Mouse (Mus musculus) limb, embryonic 13.5 days (tissue): ENCODE measurements around the gene Mlh3. TPM values are rescaled to one million over a fixed set of nuclear protein-coding genes. Genes with fewer than 3 reads are reported as not detected.

ENCODE experiments used
- ATAC-seq: fragments of 200-750 bp; cut with Nextera tagmentation; 2 replicates; pipeline ENCODE4 v1.8.0; 2017; ENCODE audit warnings: low read depth, moderate number of reproducible peaks, moderate TSS enrichment; ENCODE audit not compliant: low FRiP score
- H3K27ac ChIP-seq: fragments of 300-500 bp; sonication (generic); 2 replicates; pipeline ENCODE4 v1.5.1; 2015; ENCODE audit warnings: inconsistent platforms, mild to moderate bottlenecking, moderate library complexity
- H3K27me3 ChIP-seq: fragments of 300-500 bp; sonication (generic); 2 replicates; pipeline ENCODE4 v1.6.1; 2015; ENCODE audit warnings: mild to moderate bottlenecking, inconsistent platforms
- H3K36me3 ChIP-seq: fragments of 300-500 bp; sonication (generic); 2 replicates; pipeline ENCODE4 v1.6.1; 2015; ENCODE audit warnings: inconsistent platforms, mild to moderate bottlenecking, moderate library complexity
- H3K4me1 ChIP-seq: fragments of 300-500 bp; sonication (generic); 2 replicates; pipeline ENCODE4 v1.6.1; 2015; ENCODE audit warnings: inconsistent platforms
- H3K4me2 ChIP-seq: fragments of 300-500 bp; sonication (generic); replicated peaks from 2 replicates; pipeline ENCODE4 v1.6.1; 2015; ENCODE audit warnings: inconsistent platforms, mild to moderate bottlenecking, moderate library complexity
- H3K4me3 ChIP-seq: fragments of 300-500 bp; sonication (generic); 2 replicates; pipeline ENCODE4 v1.5.1; 2015; ENCODE audit warnings: moderate library complexity, mild to moderate bottlenecking, inconsistent platforms
- H3K9ac ChIP-seq: fragments of 300-500 bp; sonication (generic); 2 replicates; pipeline ENCODE4 v1.6.1; 2015; ENCODE audit warnings: mild to moderate bottlenecking, inconsistent platforms
- H3K9me3 ChIP-seq: fragments of 300-500 bp; sonication (generic); 2 replicates; pipeline ENCODE4 v1.6.1; 2016; ENCODE audit warnings: inconsistent platforms
- WGBS: fragments of 180-500 bp; shearing (Covaris S2); methylation state at CpG from one replicate; pipeline ENCODE4 v1.1.7; 2015; 5-methylcytosine and 5-hydroxymethylcytosine counted together
- polyA plus RNA-seq: library from polyadenylated mRNA; unstranded; fragments of >200 nt; fragmentation: Nextera tagmentation; extraction: Ambion mirVana; gene quantifications from 2 replicates; pipeline ENCODE4 v1.2.1, GENCODE M21; 2015

The Mlh3 gene
- polyA plus RNA-seq, 1 experiment from 2014 or later: 10.8 TPM

GRCm38 (mm10) chr12:85197371-85197770 lies 73.0 kb downstream of the Mlh3 start:
- Histone ChIP-seq H3K9ac (no peak overlapping the region), H3K4me1 (peaks cover 74% of the 10 kb centered on the region), H3K9me3 (no peaks in the 10 kb centered on the region), H3K4me2 (no peak overlapping the region), H3K36me3 (no peaks in the 10 kb centered on the region), H3K27me3 (no peaks in the 10 kb centered on the region), H3K27ac (no peak overlapping the region), H3K4me3 (no peak overlapping the region)
- 62% methylated on average over 7 of the region's 7 CpGs for WGBS
- ATAC-seq: no peak

- no peaks in the 10 kb centered on the region for H3K36me3 ChIP-seq
- H3K27me3 ChIP-seq: no peaks in the 10 kb centered on the region
- H3K4me1 ChIP-seq: peaks cover 68% of the 10 kb centered on the region
- no peak overlapping the region for H3K9ac ChIP-seq
- no peak for ATAC-seq
- H3K9me3 ChIP-seq: no peaks in the 10 kb centered on the region
- no peak overlapping the region for H3K27ac ChIP-seq
- WGBS: 76% methylated on average over 10 of the region's 10 CpGs
- no peak overlapping the region for H3K4me2 ChIP-seq
- no peak overlapping the region for H3K4me3 ChIP-seq
These were observed 74.2 kb downstream of the Mlh3 start for GRCm38 (mm10) chr12:85196191-85196590.

GRCm38 (mm10) chr12:85195086-85195485 lies 75.3 kb downstream of the Mlh3 start:
- ATAC-seq: no peak
- 80% methylated on average over 5 of the region's 5 CpGs for WGBS
- Histone ChIP-seq H3K9ac (0 out of 2 replicates have a peak overlapping the region, but pooled peaks have one; percentile 25), H3K4me3 (no peak overlapping the region), H3K36me3 (no peaks in the 10 kb centered on the region), H3K9me3 (no peaks in the 10 kb centered on the region), H3K27ac (no peak overlapping the region), H3K27me3 (no peaks in the 10 kb centered on the region), H3K4me2 (no peak overlapping the region), H3K4me1 (peaks cover 58% of the 10 kb centered on the region)

GRCm38 (mm10) chr12:85194623-85195018 lies 75.8 kb downstream of the Mlh3 start:
- Histone ChIP-seq H3K36me3 (no peaks in the 10 kb centered on the region), H3K9ac (peak overlapping the region; percentile 25; the same call in 1 of the 2 replicates), H3K9me3 (no peaks in the 10 kb centered on the region), H3K27me3 (no peaks in the 10 kb centered on the region), H3K27ac (peak overlapping the region; percentile 33; the same call in 1 of the 2 replicates), H3K4me1 (peaks cover 58% of the 10 kb centered on the region), H3K4me2 (no peak overlapping the region), H3K4me3 (no peak overlapping the region)
- 21% methylated on average over 4 of the region's 4 CpGs for WGBS
- peak; percentile 17; the same call in 1 of the 2 replicates for ATAC-seq

- Histone ChIP-seq H3K27ac (peak overlapping the region; percentile 33; the same call in 1 of the 2 replicates), H3K4me1 (peaks cover 58% of the 10 kb centered on the region), H3K36me3 (no peaks in the 10 kb centered on the region), H3K4me2 (no peak overlapping the region), H3K4me3 (no peak overlapping the region), H3K27me3 (no peaks in the 10 kb centered on the region), H3K9ac (peak overlapping the region; percentile 25; the same call in 1 of the 2 replicates), H3K9me3 (no peaks in the 10 kb centered on the region)
- ATAC-seq: no peak
- 82% methylated on average over 11 of the region's 11 CpGs for WGBS
These were observed 76.3 kb downstream of the Mlh3 start for GRCm38 (mm10) chr12:85193923-85194622.

- H3K4me3 ChIP-seq: no peak overlapping the region
- H3K27me3 ChIP-seq: no peaks in the 10 kb centered on the region
- H3K4me1 ChIP-seq: peaks cover 54% of the 10 kb centered on the region
- 78% methylated on average over 10 of the region's 10 CpGs for WGBS
- no peaks in the 10 kb centered on the region for H3K36me3 ChIP-seq
- no peak overlapping the region for H3K4me2 ChIP-seq
- no peak overlapping the region for H3K27ac ChIP-seq
- no peak for ATAC-seq
- no peak overlapping the region for H3K9ac ChIP-seq
- H3K9me3 ChIP-seq: no peaks in the 10 kb centered on the region
These were observed 77.3 kb downstream of the Mlh3 start for GRCm38 (mm10) chr12:85193146-85193545.

GRCm38 (mm10) chr12:85192461-85193108 lies 77.8 kb downstream of the Mlh3 start:
- ATAC-seq: peak; percentile 54
- Histone ChIP-seq H3K27me3 (no peaks in the 10 kb centered on the region), H3K4me2 (no peak overlapping the region; the same call in 1 of the 2 replicates), H3K36me3 (no peaks in the 10 kb centered on the region), H3K4me1 (peaks cover 48% of the 10 kb centered on the region), H3K4me3 (no peak overlapping the region), H3K27ac (peak overlapping the region; percentile 39; the same call in 1 of the 2 replicates), H3K9me3 (no peaks in the 10 kb centered on the region), H3K9ac (0 out of 2 replicates have a peak overlapping the region, but pooled peaks have one; percentile 25)
- 19% methylated on average over 19 of the region's 19 CpGs for WGBS

GRCm38 (mm10) chr12:85190290-85190689 lies 80.1 kb downstream of the Mlh3 start:
- no peaks in the 10 kb centered on the region for H3K27me3 ChIP-seq
- no peak for ATAC-seq
- WGBS: 83% methylated on average over 7 of the region's 7 CpGs

GRCm38 (mm10) chr12:85186361-85186760 lies 84.0 kb downstream of the Mlh3 start:
- 61% methylated on average over 7 of the region's 7 CpGs for WGBS
- no peak overlapping the region for H3K9ac ChIP-seq
- no peak for ATAC-seq

More at GRCm38 (mm10) chr12:85190290-85190689, 80.1 kb downstream of the Mlh3 start:
- Histone ChIP-seq H3K36me3 (no peaks in the 10 kb centered on the region), H3K9ac (no peak overlapping the region), H3K27ac (no peak overlapping the region), H3K9me3 (no peaks in the 10 kb centered on the region), H3K4me3 (no peak overlapping the region), H3K4me2 (no peak overlapping the region), H3K4me1 (peaks cover 35% of the 10 kb centered on the region)

GRCm38 (mm10) chr12:85185810-85186209 lies 84.6 kb downstream of the Mlh3 start:
- H3K9ac ChIP-seq: no peak overlapping the region
- H3K4me3 ChIP-seq: no peak overlapping the region
- 63% methylated on average over 8 of the region's 8 CpGs for WGBS
- peaks cover 23% of the 10 kb centered on the region for H3K4me1 ChIP-seq
- no peak overlapping the region for H3K27ac ChIP-seq
- no peaks in the 10 kb centered on the region for H3K9me3 ChIP-seq
- peaks cover 10% of the 10 kb centered on the region; the same call in 1 of the 2 replicates for H3K27me3 ChIP-seq
- H3K4me2 ChIP-seq: no peak overlapping the region
- no peak for ATAC-seq
- H3K36me3 ChIP-seq: no peaks in the 10 kb centered on the region

More at GRCm38 (mm10) chr12:85186361-85186760, 84.0 kb downstream of the Mlh3 start:
- Histone ChIP-seq H3K4me1 (peaks cover 18% of the 10 kb centered on the region), H3K36me3 (no peaks in the 10 kb centered on the region), H3K4me2 (no peak overlapping the region), H3K27ac (no peak overlapping the region), H3K9me3 (no peaks in the 10 kb centered on the region), H3K4me3 (no peak overlapping the region), H3K27me3 (peaks cover 10% of the 10 kb centered on the region; the same call in 1 of the 2 replicates)
